Mouse (Mus musculus) liver, adult 2 months (tissue): ENCODE results near the gene Brd4.

Experiments used
- CTCF ChIP-seq: fragments of 200-500 bp; IDR thresholded peaks from 2 replicates; pipeline ENCODE4 v1.5.1; 2011; ENCODE audit warnings: low read depth, low read length, control low read depth
- POLR2A ChIP-seq: fragments of 200-500 bp; IDR thresholded peaks from 2 replicates; pipeline ENCODE4 v1.6.1; 2011; ENCODE audit warnings: low read length, control low read depth; ENCODE audit not compliant: insufficient read depth; ENCODE audit errors: extremely low read depth

- TF ChIP-seq CTCF (no peak), POLR2A (no peak)
Measured at GRCm38 (mm10) chr17:32165803-32166595, 118.5 kb downstream of the Brd4 start.
